Mouse (Mus musculus) G1E (cell line): ENCODE measurements around the gene Dnah14. TPM values are rescaled to one million over a fixed set of nuclear protein-coding genes. Genes with fewer than 3 reads are reported as not detected.

Experiments used
- ATAC-seq: 2 replicates; pipeline ENCODE4 v1.8.0; 2016; ENCODE audit warnings: mild to moderate bottlenecking; ENCODE audit not compliant: insufficient number of reproducible peaks, poor library complexity, low FRiP score, severe bottlenecking; ENCODE audit errors: extremely low read depth
- DNase-seq: peaks from one replicate; pipeline ENCODE4 v3.0.0; 2012; ENCODE audit warnings: low spot score
- H3K27me3 ChIP-seq: 2 replicates; pipeline ENCODE4 v1.6.1; 2012; ENCODE audit warnings: mild to moderate bottlenecking, low read length, inconsistent platforms; ENCODE audit not compliant: insufficient read depth
- H3K36me3 ChIP-seq: replicated peaks from 2 replicates; pipeline ENCODE3; 2012; ENCODE audit warnings: mild to moderate bottlenecking, inconsistent platforms
- H3K4me1 ChIP-seq: 2 replicates; pipeline ENCODE4 v1.6.1; 2012; ENCODE audit warnings: low read depth, low read length, inconsistent platforms, mixed read lengths; ENCODE audit not compliant: insufficient read depth
- H3K4me3 ChIP-seq: 2 replicates; pipeline ENCODE4 v1.5.1; 2012; ENCODE audit warnings: low read depth, mild to moderate bottlenecking, inconsistent platforms, low read length, moderate library complexity, mixed read lengths
- H3K9me3 ChIP-seq: replicated peaks from 2 replicates; pipeline ENCODE4 v1.6.1; 2012; ENCODE audit warnings: inconsistent platforms
- CTCF ChIP-seq: IDR thresholded peaks from 2 replicates; pipeline ENCODE4 v1.5.1; 2012; ENCODE audit warnings: low read depth, low read length, inconsistent platforms, mixed read lengths
- GATA1 ChIP-seq: IDR thresholded peaks from 2 replicates; pipeline ENCODE4 v1.6.1; 2012; ENCODE audit warnings: borderline replicate concordance, low read length, inconsistent platforms, mixed read lengths
- GATA2 ChIP-seq: IDR thresholded peaks from 2 replicates; pipeline ENCODE4 v1.6.1; 2012; ENCODE audit warnings: low read depth, low read length, inconsistent platforms, borderline replicate concordance
- POLR2AphosphoS5 ChIP-seq: IDR thresholded peaks from 2 replicates; pipeline ENCODE4 v1.6.1; 2012; ENCODE audit warnings: low read depth, low read length, inconsistent platforms; ENCODE audit not compliant: insufficient replicate concordance
- TAL1 ChIP-seq: conservative IDR thresholded peaks from 2 replicates; pipeline ENCODE4 v1.6.1; 2012; ENCODE audit warnings: low read depth, low read length, inconsistent platforms, mixed read lengths
- polyA plus RNA-seq: library from polyadenylated mRNA; stranded (reverse); fragments of >175 nt; gene quantifications from 2 replicates; pipeline ENCODE4 v1.2.3, GENCODE M21; 2012
- total RNA-seq, 2 experiments: library from RNA; stranded (forward) in 1 of 2; stranded (reverse) in 1 of 2; fragments of 200-1000 nt in 1 of 2; fragments of >200 nt in 1 of 2; fragmentation: Nextera tagmentation in 1 of 2; gene quantifications; 2 replicates each; pipeline ENCODE4 v1.2.3; 2014 to 2017

Dnah14 gene
- not detected in 2 replicates for total RNA-seq (2014; fragmentation: Nextera tagmentation)
- 1.3 and 1.6 TPM in 2 replicates for total RNA-seq (2017)
- not detected in 2 replicates for polyA plus RNA-seq

DNA sequence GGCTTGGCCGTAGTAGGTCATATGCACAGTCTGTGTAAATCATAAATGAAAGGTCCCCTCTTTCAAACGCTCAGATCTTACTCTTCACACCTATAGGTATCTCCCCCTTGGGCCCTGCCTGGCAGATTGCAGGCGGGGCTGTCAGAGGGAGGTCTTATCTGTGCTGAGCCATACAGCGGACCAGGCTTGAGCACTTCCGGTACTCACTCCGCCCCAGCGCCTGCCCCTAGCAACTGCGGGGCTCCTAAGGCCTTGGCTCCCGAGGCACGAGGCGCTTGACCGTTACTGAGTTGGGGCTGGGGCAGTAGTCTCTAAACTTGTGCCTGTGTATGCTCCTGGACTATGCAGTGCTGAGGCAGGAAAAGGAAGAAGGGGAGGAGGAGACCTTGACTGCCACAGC lies at the start of gene Dnah14:
TSS of gene Dnah14 (plus strand) at position 238 of the 400 bp plus-strand sequence.
- H3K4me1 ChIP-seq: no peaks in the 10 kb centered on the region
- no peaks in the 10 kb centered on the region for H3K36me3 ChIP-seq
- TF ChIP-seq GATA1 (no peak), GATA2 (no peak), POLR2AphosphoS5 (no peak), TAL1 (no peak), CTCF (no peak)
- ATAC-seq (no peak), DNase-seq (no peak)
- H3K27me3 ChIP-seq: no peaks in the 10 kb centered on the region; the same call in 1 of the 2 replicates
- no peaks in the 10 kb centered on the region for H3K9me3 ChIP-seq
- no peak within 1 kb of the TSS for H3K4me3 ChIP-seq

DNA sequence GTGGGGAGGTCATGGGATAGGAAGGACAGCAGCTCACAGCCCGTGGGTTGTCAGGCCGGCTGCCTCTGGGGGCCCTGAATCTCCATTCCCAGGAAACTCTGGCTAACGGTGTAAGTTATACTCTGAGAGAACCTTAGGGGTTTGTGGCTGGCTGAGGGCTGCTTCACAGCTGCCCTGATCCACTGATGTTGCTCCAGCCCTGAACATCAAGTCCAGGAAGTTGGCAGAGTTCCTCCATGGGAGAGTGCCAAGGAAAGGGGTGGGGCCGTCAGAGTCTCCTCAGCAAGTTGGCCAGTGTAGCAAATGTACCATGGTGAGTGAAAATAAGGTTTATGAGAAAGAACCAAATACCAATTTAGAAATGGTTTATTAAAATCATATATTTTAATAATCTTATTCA lies 47.0 kb upstream of the Dnah14 start:
- Histone ChIP-seq H3K27me3 (peaks cover 3% of the 10 kb centered on the region), H3K4me3 (no peak overlapping the region), H3K4me1 (no peaks in the 10 kb centered on the region), H3K9me3 (no peaks in the 10 kb centered on the region), H3K36me3 (no peaks in the 10 kb centered on the region)
- DNase-seq (no peak), ATAC-seq (no peak)
- TF ChIP-seq CTCF (no peak), TAL1 (no peak), POLR2AphosphoS5 (no peak), GATA2 (no peak), GATA1 (no peak)

DNA sequence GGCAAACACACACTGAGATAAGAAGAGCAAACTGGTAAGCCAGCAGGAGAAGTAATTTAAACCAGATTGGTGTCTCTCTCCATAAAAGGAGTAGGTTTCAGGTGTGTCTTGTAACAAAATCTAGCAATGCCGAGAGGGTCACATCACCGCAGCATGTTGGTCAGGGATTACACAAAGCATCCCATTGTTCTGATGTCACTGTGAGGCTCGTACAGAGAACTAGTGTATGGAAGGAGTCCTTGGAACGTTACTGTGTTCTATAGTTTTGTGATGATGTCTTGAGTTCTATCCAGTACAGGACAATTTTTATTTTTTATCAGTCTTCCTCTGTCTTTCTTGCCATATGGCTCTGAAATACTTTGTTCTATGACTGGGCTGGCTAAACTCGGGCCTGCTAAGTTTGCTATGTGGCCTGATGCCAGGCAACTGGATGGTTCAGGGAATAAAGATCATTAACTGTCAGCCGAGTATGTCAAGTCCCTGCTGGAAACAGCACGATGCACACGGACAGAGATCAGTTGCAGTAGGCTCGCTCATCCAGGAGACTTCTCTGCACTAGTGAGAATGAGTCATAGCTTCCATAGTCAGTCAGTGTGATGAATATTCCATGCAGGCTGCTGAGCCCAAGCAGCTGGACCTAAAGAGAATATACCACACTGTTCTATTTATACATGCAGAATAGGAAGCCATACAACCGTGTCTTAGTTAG lies 41.0 kb upstream of the Dnah14 start:
- no peaks in the 10 kb centered on the region for H3K4me1 ChIP-seq
- H3K4me3 ChIP-seq: no peak overlapping the region
- DNase-seq: no peak
- no peaks in the 10 kb centered on the region for H3K9me3 ChIP-seq
- no peak for ATAC-seq
- TF ChIP-seq GATA2 (no peak), CTCF (no peak), POLR2AphosphoS5 (no peak), GATA1 (no peak), TAL1 (no peak)
- peaks cover 6% of the 10 kb centered on the region; the same call in 1 of the 2 replicates for H3K27me3 ChIP-seq
- no peaks in the 10 kb centered on the region for H3K36me3 ChIP-seq

DNA sequence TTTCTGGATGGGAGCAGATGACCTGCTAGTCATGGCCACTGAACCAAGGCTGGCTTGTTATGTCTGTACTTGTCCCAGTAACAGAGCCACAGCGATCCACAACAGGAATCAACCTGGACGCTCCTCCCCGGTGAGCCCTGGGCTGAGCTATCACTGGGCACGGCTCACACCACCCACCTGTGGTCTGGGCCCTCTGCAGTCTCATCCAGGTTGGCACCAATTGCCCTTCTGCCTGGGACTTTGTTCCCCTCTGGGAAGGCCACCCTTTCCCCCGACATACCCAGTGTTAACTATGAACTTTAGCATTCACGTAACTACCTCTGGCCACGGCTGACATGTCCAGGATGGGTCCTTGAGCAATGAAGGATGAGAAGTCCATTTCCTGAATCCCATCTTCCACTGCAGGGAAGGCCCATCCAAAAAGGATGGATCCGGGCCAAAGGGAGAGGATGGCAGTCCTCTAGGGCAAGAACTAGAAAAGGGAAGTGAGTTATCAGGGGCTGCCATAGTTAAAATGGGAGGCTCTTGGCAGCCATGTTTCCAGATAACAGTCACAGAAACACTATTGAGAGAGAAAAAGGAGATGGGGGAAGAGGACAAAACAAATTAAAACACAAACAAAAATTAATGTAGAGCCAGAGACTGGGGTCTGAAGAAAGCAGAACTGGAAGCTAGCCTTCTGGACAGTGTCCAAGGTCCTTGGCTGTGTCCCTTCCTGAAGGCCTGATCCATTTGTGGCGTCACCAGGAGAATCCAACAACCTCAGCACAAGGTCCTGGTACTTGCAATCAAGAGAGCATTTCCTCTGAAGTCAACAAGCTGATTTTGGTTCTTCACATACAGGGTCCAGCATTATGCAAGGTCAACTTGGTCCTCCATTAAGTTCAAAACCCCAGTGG lies 38.5 kb upstream of the Dnah14 start:
- Histone ChIP-seq H3K9me3 (no peaks in the 10 kb centered on the region), H3K27me3 (peaks cover 6% of the 10 kb centered on the region; the same call in 1 of the 2 replicates), H3K36me3 (no peaks in the 10 kb centered on the region), H3K4me3 (no peak overlapping the region), H3K4me1 (no peaks in the 10 kb centered on the region)
- no peak for ATAC-seq
- no peak for DNase-seq
- TF ChIP-seq CTCF (no peak), POLR2AphosphoS5 (no peak), GATA2 (no peak), TAL1 (no peak), GATA1 (no peak)

- TF ChIP-seq TAL1 (no peak), POLR2AphosphoS5 (no peak), GATA2 (no peak), CTCF (no peak), GATA1 (no peak)
- Histone ChIP-seq H3K36me3 (no peaks in the 10 kb centered on the region), H3K27me3 (peaks cover 10% of the 10 kb centered on the region), H3K9me3 (no peaks in the 10 kb centered on the region), H3K4me1 (no peaks in the 10 kb centered on the region), H3K4me3 (no peak overlapping the region)
- no peak for DNase-seq
- no peak for ATAC-seq
These were observed 36.3 kb upstream of the Dnah14 start for GRCm38 (mm10) chr1:181539846-181540769.
